Mouse (Mus musculus): ENCODE data around the gene Inpp5a.

The Inpp5a gene

GRCm38 (mm10) chr7:139447381-139447780 lies 58.5 kb downstream of the Inpp5a start:
- DNase-seq, result no peak

- peak; percentile 73 for DNase-seq
Measured at GRCm38 (mm10) chr7:139450186-139450998, 61.5 kb downstream of the Inpp5a start.

- DNase-seq, result peak; percentile 65
Measured at GRCm38 (mm10) chr7:139451711-139452110, 62.8 kb downstream of the Inpp5a start.

GRCm38 (mm10) chr7:139452199-139452598 lies 63.3 kb downstream of the Inpp5a start:
- DNase-seq, result no peak

DNA sequence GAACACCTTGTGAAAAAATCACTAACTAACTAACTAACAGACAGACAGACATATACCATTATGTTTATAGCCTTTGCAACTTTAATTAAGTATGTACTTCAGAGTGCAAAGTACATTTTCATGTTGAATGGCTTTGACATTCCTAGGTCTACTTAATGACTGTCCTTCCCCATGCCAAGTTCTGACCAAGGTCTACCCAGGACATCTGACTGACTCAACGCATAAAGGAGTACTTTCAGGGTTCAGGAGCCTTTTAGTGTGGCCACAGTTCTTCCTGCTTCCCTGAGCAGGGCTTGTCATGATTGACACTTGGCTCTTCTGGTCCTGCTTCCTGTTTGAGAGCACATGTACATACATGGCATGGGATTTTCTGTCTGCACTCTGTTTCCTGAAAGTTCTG lies 64.3 kb downstream of the Inpp5a start:
- no peak for DNase-seq

GRCm38 (mm10) chr7:139454285-139454684 lies 65.4 kb downstream of the Inpp5a start:
- no peak for DNase-seq

DNA sequence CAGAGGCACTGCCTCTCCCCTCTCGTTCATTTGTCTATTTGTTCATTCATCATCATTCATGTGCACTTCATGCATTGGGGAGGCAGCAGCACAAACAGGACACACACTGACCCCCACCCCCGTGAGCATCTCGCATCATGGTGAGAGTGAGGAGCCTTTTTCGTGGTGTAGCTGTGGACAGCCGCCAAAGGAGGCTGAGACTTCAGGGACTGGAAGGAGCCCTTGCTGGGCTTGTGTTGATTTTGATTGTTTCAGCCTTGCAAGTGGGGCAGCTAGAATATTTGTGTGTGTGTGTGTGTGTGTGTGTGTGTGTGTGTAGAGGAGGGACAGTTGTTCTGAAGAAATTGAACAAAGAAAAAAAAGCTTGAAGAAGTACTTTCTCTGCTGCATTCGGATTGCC lies 67.8 kb downstream of the Inpp5a start:
- DNase-seq, result no peak

- DNase-seq, result no peak
Measured at GRCm38 (mm10) chr7:139461344-139461743, 72.4 kb downstream of the Inpp5a start.

DNA sequence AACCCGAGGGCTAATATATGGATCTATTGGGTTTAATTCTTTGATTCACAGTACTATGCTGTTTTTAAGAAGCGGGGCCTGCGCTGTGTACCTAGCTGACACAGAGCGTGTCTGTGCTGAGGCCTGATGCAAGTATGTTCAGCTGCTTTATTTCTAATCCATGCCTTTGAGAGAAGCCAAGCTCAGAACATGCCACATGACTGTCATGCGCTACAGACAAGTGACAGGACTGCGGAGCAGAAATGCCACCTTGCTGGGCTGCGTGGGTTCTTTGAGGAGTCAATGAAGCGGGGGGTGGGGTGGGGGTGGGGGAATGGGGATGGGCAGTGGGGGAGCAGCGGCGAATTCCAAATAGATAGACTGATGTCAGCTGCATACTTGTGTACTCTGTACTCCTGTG lies 73.2 kb downstream of the Inpp5a start:
- no peak for DNase-seq

DNA sequence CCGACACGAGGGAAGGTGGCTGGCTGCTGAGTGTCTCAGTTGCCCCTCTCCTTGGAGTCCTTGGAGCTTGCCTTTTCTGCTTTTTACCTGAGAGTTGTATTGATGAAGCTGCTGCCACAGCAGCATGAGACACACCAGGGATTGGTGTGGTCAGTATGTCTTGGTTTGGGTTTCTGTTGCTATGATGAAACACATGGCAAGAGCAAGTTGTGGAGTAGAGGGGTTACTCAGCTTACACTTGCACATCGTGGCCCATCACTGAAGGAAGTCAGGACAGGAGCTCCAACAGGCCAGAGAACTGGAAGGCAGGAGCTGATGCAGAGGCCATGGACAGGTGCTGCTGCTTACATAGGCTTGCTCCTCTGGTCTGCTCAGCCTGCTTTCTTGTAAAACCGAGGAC lies 76.6 kb downstream of the Inpp5a start:
- no peak for DNase-seq

GRCm38 (mm10) chr7:139466484-139467176 lies 77.7 kb downstream of the Inpp5a start:
- no peak for DNase-seq

- DNase-seq, result no peak
Measured at GRCm38 (mm10) chr7:139467177-139467895, 78.4 kb downstream of the Inpp5a start.

DNA sequence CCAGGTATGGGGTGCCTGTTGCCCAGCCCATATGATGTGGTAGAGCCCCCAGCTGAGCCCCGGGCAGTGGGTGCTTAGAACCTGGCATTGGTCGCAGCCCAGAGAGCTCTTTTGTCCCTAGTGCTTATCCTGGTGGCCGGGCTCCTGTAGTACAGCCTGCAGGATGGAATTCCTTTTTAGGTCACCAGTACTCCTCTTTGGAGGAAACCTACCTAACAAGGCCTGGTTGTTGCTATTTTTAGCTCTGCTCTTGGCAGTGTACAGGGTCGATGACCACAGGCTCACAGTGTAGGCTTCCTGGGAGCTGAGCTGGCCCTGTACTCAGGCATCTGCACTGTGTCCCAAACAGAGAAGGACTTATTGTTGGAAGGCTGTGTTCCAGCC lies 79.0 kb downstream of the Inpp5a start:
- peak; percentile 84 for DNase-seq

DNA sequence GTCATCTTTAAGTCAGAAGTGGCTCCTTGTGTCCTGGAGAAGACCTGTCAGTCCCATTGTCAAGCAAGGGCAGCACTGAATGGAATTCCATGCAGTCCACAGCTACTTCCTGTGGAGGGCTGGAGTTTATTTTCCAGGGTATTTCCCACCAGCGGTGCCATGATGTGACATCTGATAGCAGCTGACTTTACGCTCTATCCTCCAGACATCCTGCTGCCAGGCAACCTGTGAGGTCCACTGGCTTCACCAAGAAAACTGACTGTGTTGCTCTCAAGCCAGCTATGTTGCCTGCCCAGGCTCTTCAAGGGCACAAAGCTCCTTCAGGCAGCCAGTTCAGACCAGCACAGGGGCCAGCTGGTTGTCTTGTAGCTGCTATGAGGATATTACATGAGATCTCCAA lies 79.5 kb downstream of the Inpp5a start:
- DNase-seq, result no peak

DNA sequence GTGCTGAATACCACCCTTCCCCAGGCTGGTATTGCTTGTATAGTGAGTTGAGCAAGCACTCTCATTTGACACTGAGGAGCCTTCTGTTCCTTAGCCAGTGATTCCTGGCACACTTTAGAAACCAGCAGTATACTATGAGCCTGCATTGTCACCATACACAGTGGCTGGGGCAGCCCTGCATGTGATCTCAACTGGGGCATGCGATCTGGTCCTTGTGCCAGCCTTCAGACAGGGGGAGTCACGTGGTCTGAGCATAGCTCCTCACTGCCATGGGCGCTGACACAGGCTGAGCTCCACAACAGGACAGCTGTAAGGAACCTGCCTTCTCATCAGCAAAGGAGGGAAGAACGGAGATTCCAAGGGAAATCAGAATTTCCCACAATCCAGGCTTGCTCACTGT lies 80.5 kb downstream of the Inpp5a start:
- DNase-seq, result peak; percentile 54

- DNase-seq, result no peak
Measured at GRCm38 (mm10) chr7:139470481-139470880, 81.6 kb downstream of the Inpp5a start.

- DNase-seq, result no peak
Measured at GRCm38 (mm10) chr7:139472052-139472451, 83.1 kb downstream of the Inpp5a start.

- DNase-seq, result peak; percentile 74
Measured at GRCm38 (mm10) chr7:139472865-139473549, 84.1 kb downstream of the Inpp5a start.

- DNase-seq, result peak; percentile 60
Measured at GRCm38 (mm10) chr7:139475896-139476295, 87.0 kb downstream of the Inpp5a start.

- no peak for DNase-seq
Measured at GRCm38 (mm10) chr7:139476700-139477099, 87.8 kb downstream of the Inpp5a start.

DNA sequence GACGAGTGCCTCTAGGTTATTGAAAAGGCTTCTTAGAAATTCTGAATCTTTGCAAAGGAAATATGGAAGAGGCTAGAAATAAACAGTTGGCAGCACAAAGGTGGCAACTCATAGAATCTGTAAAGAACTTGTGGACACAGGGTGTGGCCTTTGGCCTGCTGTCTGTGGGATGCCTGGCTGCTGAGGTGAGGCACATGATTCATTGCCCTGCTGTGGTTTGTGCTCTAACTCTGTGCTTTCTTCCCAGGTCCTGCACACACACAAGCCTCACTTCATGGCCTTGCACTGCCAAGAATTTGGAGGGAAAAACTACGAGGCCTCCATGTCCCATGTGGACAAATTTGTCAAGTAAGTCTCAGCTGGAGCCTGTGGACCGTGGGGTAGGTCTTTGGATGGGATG lies 88.8 kb downstream of the Inpp5a start:
- no peak for DNase-seq

DNA sequence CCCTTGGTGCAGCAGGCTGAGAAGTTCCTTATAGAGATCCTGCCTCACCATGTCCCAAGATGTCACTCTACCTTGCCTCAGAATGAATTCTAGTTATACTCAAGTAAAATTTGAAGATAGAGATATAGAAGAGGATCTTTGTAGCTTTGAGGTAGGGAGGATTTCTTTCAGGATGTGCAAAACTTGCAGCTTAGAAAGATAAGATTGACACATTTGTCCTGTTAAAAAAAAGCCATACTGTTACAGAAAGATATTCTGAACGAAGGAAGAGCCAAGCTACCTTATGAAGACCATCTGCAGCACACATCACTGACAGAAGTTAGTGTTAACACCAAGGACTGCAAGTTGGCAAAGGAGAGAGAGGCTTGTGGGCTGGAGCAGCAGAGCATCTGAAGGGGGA lies 90.2 kb downstream of the Inpp5a start:
- DNase-seq, result no peak

DNA sequence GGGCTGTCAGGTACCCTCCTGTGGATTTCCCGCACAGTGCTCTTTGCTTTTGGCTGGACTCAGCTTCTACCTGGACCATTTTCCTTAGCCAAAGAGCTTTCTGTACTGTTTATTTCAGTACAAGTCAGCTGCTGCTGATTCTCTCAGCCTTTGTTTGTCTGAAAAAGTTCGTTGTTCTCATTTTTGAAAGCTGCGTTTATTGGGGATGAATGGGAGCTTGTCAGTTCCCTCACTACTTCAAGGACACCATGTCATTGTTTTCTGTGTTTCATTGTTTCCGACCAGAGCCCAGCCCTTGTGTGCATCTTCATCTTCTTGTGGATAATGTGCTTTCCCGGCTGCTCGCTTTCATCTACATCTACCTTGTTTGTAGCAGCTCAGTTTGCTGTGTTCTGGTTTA lies 90.7 kb downstream of the Inpp5a start:
- DNase-seq, result no peak
